Mouse (Mus musculus): ENCODE data around the gene Zfp777.

DNA sequence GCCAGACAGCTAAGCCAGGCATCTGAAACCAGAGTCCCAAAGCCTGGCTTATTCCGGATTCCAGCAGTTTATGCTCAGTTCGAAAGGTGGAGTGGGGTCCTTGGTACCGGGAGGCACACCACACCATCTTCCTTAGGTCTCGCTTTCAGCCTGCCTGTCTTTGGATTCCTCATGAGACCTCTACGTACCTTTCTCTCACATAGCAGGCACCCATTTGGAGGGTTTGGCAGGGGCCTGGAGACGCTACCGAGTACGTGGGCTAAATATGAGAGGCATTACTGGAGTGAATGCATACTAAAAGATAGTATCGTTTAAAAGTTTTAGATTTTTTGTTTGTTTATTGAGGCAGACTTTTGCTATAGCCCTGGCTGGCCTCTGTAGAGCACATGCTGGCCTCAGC lies 31.9 kb downstream of the Zfp777 start:
- TF ChIP-seq CTCF (conservative IDR thresholded peaks at IDR 0.05; ENCODE audit: insufficient read depth, insufficient read length, low read depth, low read length): no peak
- TF ChIP-seq POLR2A (IDR thresholded peaks at IDR 0.05; ENCODE audit: low read depth, low read length): no peak

Measured in kidney, adult 2 months (tissue).